Mouse (Mus musculus): ENCODE results near the gene Ugt1a6a.
"Not testable (repeated sequence)": the region's sequence is repeated elsewhere in the genome, so short reads cannot be mapped to it uniquely, and the experiment has no call there.

Gene Ugt1a6a

GRCm38 (mm10) chr1:88213061-88213460, 78.5 kb downstream of the Ugt1a6a start:
- DNase-seq = no peak

- DNase-seq = no peak
These were observed 79.3 kb downstream of the Ugt1a6a start for GRCm38 (mm10) chr1:88213766-88214461.

GRCm38 (mm10) chr1:88214462-88214952, 79.9 kb downstream of the Ugt1a6a start:
- no peak for DNase-seq

GRCm38 (mm10) chr1:88215466-88216380, 81.1 kb downstream of the Ugt1a6a start:
- DNase-seq = no peak

DNA sequence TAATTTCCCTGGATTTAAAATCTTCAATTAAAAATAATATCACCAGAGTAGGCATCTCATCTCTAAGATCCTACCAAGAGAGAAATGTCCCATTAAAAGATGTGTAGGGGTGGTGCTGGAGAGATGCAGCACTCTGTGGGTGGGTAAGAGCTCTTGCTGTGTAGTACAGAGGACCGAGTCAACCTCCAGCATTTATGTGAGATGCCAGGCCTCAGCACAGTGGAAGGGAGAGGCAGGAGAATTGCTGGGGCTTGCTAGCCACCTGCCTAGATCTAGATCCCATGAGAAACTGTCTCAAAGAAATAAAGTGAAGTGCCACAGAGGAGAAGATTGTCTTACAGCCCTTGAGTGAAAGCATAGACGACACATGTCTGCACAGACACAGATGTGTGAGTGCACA, 81.9 kb downstream of the Ugt1a6a start:
- no peak for DNase-seq

GRCm38 (mm10) chr1:88217144-88217543, 82.5 kb downstream of the Ugt1a6a start:
- no peak for DNase-seq

DNA sequence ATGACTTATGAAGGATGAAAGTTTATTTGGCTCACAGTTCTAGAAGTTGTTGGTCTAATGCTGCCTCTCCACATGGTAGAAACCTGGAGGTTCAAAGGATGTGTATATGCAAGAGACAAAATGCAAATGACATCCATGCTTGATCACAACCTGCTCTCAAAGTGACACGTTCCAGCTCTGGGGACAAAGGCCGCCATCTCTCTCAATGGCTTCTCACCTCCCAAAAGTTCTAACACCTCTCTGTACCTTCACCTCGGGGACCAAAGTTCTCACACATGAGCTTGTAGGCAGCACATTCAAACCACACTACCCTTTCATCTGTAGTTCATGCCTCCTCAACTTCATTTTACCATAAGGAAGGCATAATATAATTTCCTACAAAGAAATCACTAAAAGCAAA, 83.0 kb downstream of the Ugt1a6a start:
- DNase-seq = no peak

DNA sequence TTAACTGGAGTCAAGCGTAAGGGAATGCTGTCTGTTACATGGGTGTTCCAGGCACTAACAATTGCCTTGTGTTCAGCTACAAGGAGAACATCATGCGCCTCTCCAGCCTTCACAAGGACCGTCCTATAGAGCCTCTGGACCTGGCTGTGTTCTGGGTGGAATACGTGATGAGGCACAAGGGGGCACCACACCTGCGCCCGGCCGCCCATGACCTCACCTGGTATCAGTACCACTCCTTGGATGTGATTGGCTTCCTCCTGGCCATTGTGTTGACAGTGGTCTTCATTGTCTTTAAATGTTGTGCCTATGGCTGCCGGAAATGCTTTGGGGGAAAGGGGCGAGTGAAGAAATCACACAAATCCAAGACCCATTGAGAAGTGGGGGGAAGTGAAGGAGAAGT, 83.4 kb downstream of the Ugt1a6a start:
- DNase-seq = no peak

DNA sequence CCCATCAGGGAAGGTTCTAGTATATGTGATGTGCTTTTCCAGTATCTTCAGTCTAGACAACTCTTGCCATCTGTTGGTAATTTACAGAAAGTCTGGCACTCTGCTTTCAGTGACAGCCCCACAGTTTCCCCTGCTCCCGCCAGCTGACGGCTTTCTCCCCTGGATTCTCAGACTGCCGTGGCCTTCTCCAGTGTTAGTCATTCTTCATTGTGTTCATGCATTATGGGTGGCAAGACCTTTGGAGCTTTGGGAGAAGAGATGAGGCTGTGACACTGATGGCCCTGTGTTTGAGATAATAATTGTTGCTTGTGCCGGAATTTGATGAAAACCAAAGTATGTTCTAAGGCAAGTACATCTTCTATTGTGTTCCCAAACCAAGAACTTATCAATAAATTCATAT, 84.0 kb downstream of the Ugt1a6a start:
- no peak for DNase-seq

- DNase-seq = no peak
These were observed 84.4 kb downstream of the Ugt1a6a start for GRCm38 (mm10) chr1:88219054-88219453.

DNA sequence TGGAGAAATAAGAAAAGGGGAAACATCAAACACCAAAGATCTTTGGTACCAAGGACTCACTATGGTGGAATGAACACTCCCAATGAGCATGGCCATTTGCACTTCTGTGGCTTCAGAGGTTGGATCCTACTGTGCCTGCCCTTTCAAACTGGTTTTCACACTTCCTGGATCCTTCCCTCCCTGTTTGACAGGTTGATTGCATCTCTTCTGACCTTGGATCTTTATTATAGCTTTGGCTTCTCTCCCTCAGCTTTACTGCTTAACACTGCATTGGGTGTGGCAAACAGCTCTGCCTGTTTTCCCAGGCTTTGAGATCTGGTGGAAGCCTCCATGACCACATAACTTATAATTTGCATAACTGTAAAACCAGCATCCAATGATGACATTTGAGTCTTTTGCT, 85.7 kb downstream of the Ugt1a6a start:
- DNase-seq = no peak

- DNase-seq = no peak
These were observed 87.6 kb downstream of the Ugt1a6a start for GRCm38 (mm10) chr1:88222216-88222615.

DNA sequence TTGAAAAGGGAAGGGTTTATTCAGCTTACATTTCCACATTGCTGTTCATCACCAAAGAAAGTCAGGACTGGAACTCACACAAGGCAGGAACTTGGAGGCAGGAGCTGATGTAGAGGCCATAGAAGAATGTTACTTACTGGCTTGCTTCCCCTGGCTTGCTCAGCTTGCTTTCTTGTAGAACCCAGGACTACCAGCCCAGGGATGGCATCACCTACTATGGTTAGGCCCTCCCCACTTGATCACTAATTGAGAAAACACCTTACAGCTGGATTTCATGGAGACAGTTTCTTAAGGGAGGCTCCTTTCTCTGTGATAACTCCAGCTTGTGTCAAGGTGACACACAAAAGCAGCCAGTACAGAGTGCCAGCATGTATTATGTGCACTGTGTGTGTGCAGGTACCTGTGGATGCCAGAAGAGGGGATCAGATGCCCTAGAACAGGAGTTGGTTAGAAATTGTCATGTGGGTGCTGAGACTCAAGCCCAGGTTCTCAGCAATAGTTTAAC, 88.5 kb downstream of the Ugt1a6a start:
- not testable (repeated sequence) for DNase-seq

- DNase-seq = no peak
These were observed 89.0 kb downstream of the Ugt1a6a start for GRCm38 (mm10) chr1:88223591-88223990.

DNA sequence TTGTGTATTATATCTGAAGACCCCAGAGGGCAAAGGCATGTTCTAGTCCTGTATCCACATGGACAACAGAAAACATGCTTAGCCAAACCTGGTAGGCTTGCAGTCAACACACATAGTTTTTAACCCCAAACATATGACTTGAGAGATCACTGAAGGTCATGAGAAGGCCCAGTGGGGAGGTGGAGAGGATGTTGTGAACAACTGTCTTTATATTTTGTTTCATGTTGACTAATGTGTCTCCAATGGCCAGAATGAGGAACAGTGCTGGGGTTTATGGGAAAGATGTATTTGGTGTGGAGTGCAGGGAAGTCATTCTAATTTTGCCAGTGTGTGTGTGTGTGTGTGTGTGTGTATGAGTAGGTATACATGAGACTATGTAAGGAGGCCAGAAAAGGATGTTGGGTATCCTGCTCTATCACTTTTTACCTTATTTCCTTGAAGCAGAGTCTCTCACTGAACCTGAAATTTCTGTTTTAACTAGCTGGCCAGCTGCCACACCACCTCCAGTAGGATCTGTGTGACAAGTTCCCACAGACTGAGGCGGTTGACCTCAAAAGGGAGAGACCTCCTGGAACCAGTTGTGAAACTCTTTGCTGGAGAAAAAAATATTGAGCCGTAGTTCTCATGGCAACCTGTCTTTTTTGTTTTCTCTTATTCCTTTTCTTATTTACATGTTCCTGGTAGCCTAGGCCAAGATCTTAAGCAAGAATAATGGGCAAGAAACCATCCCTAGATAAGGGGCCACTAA, 89.6 kb downstream of the Ugt1a6a start:
- DNase-seq = no peak

DNA sequence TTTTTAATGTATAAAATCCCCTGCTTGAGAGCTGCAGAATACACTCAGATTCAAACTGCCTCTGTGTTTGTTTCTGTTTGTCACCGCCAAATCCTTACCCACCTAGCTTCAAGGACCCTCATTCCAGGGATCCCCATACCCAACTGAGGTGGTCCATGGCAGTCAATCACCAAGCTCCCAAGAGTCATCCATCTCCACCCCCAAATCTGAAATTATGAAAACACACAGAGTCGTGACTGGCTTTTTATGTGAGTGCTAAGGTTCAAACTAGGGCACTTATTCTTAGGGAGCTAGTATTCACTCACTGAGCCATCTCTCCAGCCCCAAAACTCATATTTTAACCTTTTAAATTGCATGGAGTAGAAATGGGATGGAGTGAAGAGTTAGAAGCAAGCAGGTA, 90.7 kb downstream of the Ugt1a6a start:
- DNase-seq = not testable (repeated sequence)

- no peak for DNase-seq
These were observed 91.1 kb downstream of the Ugt1a6a start for GRCm38 (mm10) chr1:88225741-88226140.

DNA sequence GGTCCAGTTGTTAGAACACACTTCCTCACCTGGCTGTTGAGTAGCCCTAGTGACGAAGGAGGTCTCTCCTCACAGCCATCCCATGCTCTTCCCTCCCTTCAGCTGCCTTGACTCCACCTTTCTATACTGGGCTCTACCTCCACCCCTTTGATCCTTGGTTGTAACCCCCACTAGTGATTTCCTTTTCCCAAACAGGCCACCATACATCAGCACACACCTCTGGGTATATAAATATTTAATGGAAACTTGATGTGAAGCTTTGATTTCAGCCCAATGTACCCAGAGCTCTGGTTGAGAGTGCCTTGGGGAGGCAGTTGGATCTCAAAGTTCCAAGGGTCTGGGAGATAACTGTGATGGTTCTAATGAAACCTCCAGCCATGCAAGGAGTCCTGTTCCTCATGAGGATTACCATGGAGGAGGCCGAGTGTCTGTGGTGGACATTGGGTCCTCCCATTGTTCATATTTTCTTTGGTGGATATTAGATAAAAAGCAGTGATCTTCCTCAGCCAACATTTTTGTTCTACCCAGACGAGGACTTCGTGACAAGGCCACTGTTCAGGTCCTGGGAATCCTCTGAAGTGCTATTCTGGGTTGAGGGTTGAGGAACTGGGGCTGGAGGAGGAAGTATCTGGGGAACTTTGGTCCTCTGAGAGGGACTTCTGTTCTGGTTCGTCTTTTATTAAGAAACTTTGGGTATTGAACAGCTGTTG, 92.2 kb downstream of the Ugt1a6a start, which contains the start of gene Mroh2a:
Mroh2a (plus strand) TSS at position 317 of the 710 bp plus-strand sequence.
- DNase-seq = no peak

- DNase-seq = no peak
These were observed 92.9 kb downstream of the Ugt1a6a start for GRCm38 (mm10) chr1:88227482-88227881.

DNA sequence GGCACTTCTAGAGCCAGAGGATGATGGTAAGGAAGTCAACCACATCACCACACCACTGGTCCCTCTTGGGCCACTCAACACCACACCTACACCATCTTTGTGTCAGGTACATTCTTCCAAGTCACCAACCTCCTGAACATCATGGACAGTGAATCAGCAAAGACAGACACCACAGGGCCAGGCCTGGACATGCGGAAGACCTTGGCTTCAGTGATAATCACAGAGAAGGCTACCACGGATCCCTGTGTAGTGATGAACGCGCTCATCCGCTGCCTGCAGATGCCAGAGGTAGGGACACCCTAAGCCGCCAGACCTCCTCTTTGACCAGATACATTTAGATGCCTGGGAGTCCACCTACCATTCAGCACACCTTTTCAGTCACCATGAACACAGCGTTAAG, 93.5 kb downstream of the Ugt1a6a start:
- no peak for DNase-seq

GRCm38 (mm10) chr1:88229566-88229965, 95.0 kb downstream of the Ugt1a6a start:
- no peak for DNase-seq

- DNase-seq = peak in 1 of 2 experiments; percentile 9
These were observed 95.4 kb downstream of the Ugt1a6a start for GRCm38 (mm10) chr1:88229986-88230385.
